ENCODE assay signal across 15 mouse cellular contexts in the genomic region with DNA sequence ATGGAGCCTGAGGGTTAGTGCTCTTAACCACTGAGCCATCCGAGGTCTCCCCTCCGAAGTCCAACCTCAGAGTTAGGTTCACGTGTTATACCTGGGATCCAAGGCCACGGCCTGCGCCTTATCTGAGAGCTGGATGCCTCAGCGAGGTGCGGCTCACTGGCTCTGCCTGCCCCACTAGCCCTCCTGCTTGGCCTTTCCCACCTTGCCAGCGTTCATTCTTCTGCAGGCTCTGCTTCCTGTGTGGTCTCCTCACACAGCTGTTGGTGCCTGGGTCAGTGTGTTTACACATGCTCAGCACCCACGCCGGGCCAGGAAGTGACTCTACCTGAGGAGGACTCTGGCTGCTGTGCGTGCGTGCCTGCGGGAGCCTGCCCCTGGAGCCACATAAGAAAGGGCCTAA. TPM values are rescaled to one million over a fixed set of nuclear protein-coding genes. Genes with fewer than 3 reads are reported as not detected.
DNase-seq lines count a peak whose midpoint lies in the region; ATAC-seq and TF ChIP-seq lines count a peak whose summit lies in the region.
"Had no signal": no experiment of that assay in that cellular context is flagged by ENCODE, and none has a peak within 500 bp of the region (broad histone marks: within the 10 kb centered on the region; RNA-seq: fewer than 3 reads in every experiment).

No protein-coding gene starts in this region.

- WGBS in heart, embryonic 10.5 days = 56% methylated on average over 13 of the region's 13 CpGs
- 26% methylated on average over 13 of the region's 13 CpGs for WGBS in intestine, embryonic 16.5 days
- 37% methylated on average over 13 of the region's 13 CpGs for WGBS in stomach, postnatal 0 days
- WGBS in cerebellum, adult 2 months = 89% methylated on average over 13 of the region's 13 CpGs
- WGBS in heart, embryonic 11.5 days (ENCODE audit: insufficient replicate concordance) = 56% methylated on average over 13 of the region's 13 CpGs

- H3K4me1 ChIP-seq in heart, embryonic 10.5 days = peaks cover 45% of the 10 kb centered on the region
- H3K4me1 ChIP-seq in intestine, embryonic 16.5 days (ENCODE audit: control insufficient read depth, insufficient read depth, low read length) = peaks cover 19% of the 10 kb centered on the region
- H3K4me1 ChIP-seq in stomach, postnatal 0 days (replicated peaks; ENCODE audit: control insufficient read depth, insufficient read depth) = peaks cover 5% of the 10 kb centered on the region; the same call in 1 of the 2 replicates
- peaks cover 20% of the 10 kb centered on the region for H3K4me1 ChIP-seq in cerebellum, adult 2 months (ENCODE audit: control insufficient read depth, insufficient read depth, low read length)
- peaks cover 20% of the 10 kb centered on the region for H3K4me1 ChIP-seq in heart, embryonic 11.5 days (ENCODE audit: control insufficient read depth, insufficient read depth, low read length)
- H3K4me1 ChIP-seq: forebrain, embryonic 15.5 days had no signal

- no peak overlapping the region for H3K4me3 ChIP-seq in heart, embryonic 10.5 days
- H3K4me3 ChIP-seq in intestine, embryonic 16.5 days (ENCODE audit: low read length) = no peak overlapping the region
- H3K4me3 ChIP-seq in stomach, postnatal 0 days (ENCODE audit: low read depth, low read length) = no peak overlapping the region
- no peak overlapping the region for H3K4me3 ChIP-seq in cerebellum, adult 2 months (replicated peaks; ENCODE audit: insufficient read depth, low read depth, low read length)
- no peak overlapping the region for H3K4me3 ChIP-seq in heart, embryonic 11.5 days (ENCODE audit: low read depth, low read length)
- H3K4me3 ChIP-seq: embryonic facial prominence, embryonic 13.5 days; forebrain, embryonic 15.5 days; heart, embryonic 15.5 days had no signal

- peaks cover 3% of the 10 kb centered on the region; the same call in 1 of the 2 replicates for H3K36me3 ChIP-seq in heart, embryonic 10.5 days
- H3K36me3 ChIP-seq in intestine, embryonic 16.5 days (ENCODE audit: control insufficient read depth, insufficient read depth, low read length) = no peaks in the 10 kb centered on the region
- no peaks in the 10 kb centered on the region for H3K36me3 ChIP-seq in stomach, postnatal 0 days (ENCODE audit: control insufficient read depth, insufficient read depth, low read length)
- no peaks in the 10 kb centered on the region for H3K36me3 ChIP-seq in heart, embryonic 11.5 days (ENCODE audit: control insufficient read depth, insufficient read depth, low read length)
- H3K36me3 ChIP-seq: forebrain, embryonic 15.5 days; heart, embryonic 15.5 days had no signal

- peak overlapping the region; percentile 2; the same call in 1 of the 2 replicates for H3K27ac ChIP-seq in heart, embryonic 10.5 days
- H3K27ac ChIP-seq in intestine, embryonic 16.5 days (ENCODE audit: low read length) = peak overlapping the region; percentile 83
- H3K27ac ChIP-seq in stomach, postnatal 0 days (replicated peaks) = peak overlapping the region; percentile 93
- H3K27ac ChIP-seq in cerebellum, adult 2 months (ENCODE audit: insufficient read depth, low read length) = no peak overlapping the region
- H3K27ac ChIP-seq in heart, embryonic 11.5 days (ENCODE audit: low read depth, low read length) = no peak overlapping the region
- H3K27ac ChIP-seq: embryonic facial prominence, embryonic 13.5 days; forebrain, embryonic 15.5 days; heart, embryonic 15.5 days had no signal

- no peak for TF ChIP-seq EP300 in stomach, postnatal 0 days (optimal IDR thresholded peaks at IDR 0.05)

- H3K9ac ChIP-seq in intestine, embryonic 16.5 days (ENCODE audit: low read depth, low read length) = peak overlapping the region; percentile 32; the same call in 1 of the 2 replicates
- H3K9ac ChIP-seq in stomach, postnatal 0 days (ENCODE audit: low read length) = no peak overlapping the region
- no peak overlapping the region for H3K9ac ChIP-seq in heart, embryonic 11.5 days (ENCODE audit: low read depth, low read length)
- H3K9ac ChIP-seq: embryonic facial prominence, embryonic 13.5 days; forebrain, embryonic 15.5 days; heart, embryonic 15.5 days had no signal

- H3K9me3 ChIP-seq in heart, embryonic 10.5 days = no peaks in the 10 kb centered on the region
- H3K9me3 ChIP-seq in intestine, embryonic 16.5 days (ENCODE audit: control insufficient read depth, low read length) = no peaks in the 10 kb centered on the region
- H3K9me3 ChIP-seq in stomach, postnatal 0 days (ENCODE audit: control insufficient read depth, low read length) = no peaks in the 10 kb centered on the region
- no peaks in the 10 kb centered on the region for H3K9me3 ChIP-seq in heart, embryonic 11.5 days (replicated peaks; ENCODE audit: control insufficient read depth, low read length)
- H3K9me3 ChIP-seq: embryonic facial prominence, embryonic 13.5 days; forebrain, embryonic 15.5 days; G1E; heart, embryonic 15.5 days had no signal

- intact Hi-C loops in heart, postnatal 10 days (cut with DNase I) = no loop called here

- peak; percentile 62 for ATAC-seq in intestine, embryonic 16.5 days
- peak; percentile 63 for ATAC-seq in stomach, postnatal 0 days (ENCODE audit: low FRiP score, low TSS enrichment)
- no peak for ATAC-seq in heart, embryonic 11.5 days (replicated peaks; ENCODE audit: insufficient number of reproducible peaks, low FRiP score, low TSS enrichment)
- ATAC-seq: forebrain, embryonic 15.5 days had no signal

- TF ChIP-seq CTCF in stomach, postnatal 0 days (IDR thresholded peaks at IDR 0.05; ENCODE audit: low read depth) = no peak
- TF ChIP-seq CTCF in cerebellum, adult 2 months (IDR thresholded peaks at IDR 0.05; ENCODE audit: borderline replicate concordance, insufficient read depth, low read depth, low read length) = no peak

- H3K27me3 ChIP-seq in heart, embryonic 10.5 days (ENCODE audit: insufficient read depth, poor library complexity, severe bottlenecking) = no peaks in the 10 kb centered on the region
- H3K27me3 ChIP-seq in intestine, embryonic 16.5 days (replicated peaks; ENCODE audit: control insufficient read depth, insufficient read depth, low read length) = no peaks in the 10 kb centered on the region
- no peaks in the 10 kb centered on the region for H3K27me3 ChIP-seq in stomach, postnatal 0 days (ENCODE audit: control insufficient read depth, insufficient read depth, low read length)
- no peaks in the 10 kb centered on the region for H3K27me3 ChIP-seq in cerebellum, adult 2 months (ENCODE audit: control insufficient read depth, insufficient read depth, low read length)
- H3K27me3 ChIP-seq in heart, embryonic 11.5 days (ENCODE audit: control insufficient read depth, insufficient read depth, low read length) = no peaks in the 10 kb centered on the region
- H3K27me3 ChIP-seq: embryonic facial prominence, embryonic 13.5 days; forebrain, embryonic 15.5 days; heart, embryonic 15.5 days had no signal

- no peak overlapping the region for H3K4me2 ChIP-seq in intestine, embryonic 16.5 days (ENCODE audit: low read depth, low read length)
- no peak overlapping the region for H3K4me2 ChIP-seq in stomach, postnatal 0 days (replicated peaks; ENCODE audit: low read depth)
- H3K4me2 ChIP-seq in heart, embryonic 11.5 days = no peak overlapping the region
- H3K4me2 ChIP-seq: embryonic facial prominence, embryonic 13.5 days; forebrain, embryonic 15.5 days; heart, embryonic 15.5 days had no signal

- no peak for TF ChIP-seq POLR2A in cerebellum, adult 2 months (IDR thresholded peaks at IDR 0.05; ENCODE audit: borderline replicate concordance, insufficient read depth, low read length)

- DNase-seq in heart, embryonic 10.5 days (ENCODE audit: low spot score) = no peak
- DNase-seq in heart, postnatal 10 days = no peak
- DNase-seq in 416B (ENCODE audit: low read depth) = peak; percentile 49
- DNase-seq in stomach, postnatal 0 days (ENCODE audit: low spot score) = peak; percentile 79
- DNase-seq in frontal cortex, postnatal 25 days (ENCODE audit: low spot score in 2 of 2) = no peak
- no peak for DNase-seq in cerebellum, adult 2 months
- DNase-seq: cerebellum, postnatal 25 days; gastrocnemius, postnatal 25 days; spleen, adult 18-20 months had no signal

RNA-seq across cellular contexts. Expression of a gene that starts 37.7 kb away (rescaled TPM):
- 0.87 and 1.2 TPM in 2 replicates for polyA plus RNA-seq in heart, embryonic 10.5 days (2016; fragmentation: Nextera tagmentation; extraction: Ambion mirVana)
- total RNA-seq in heart, postnatal 10 days (2021) = 10 to 100 TPM; 28.0 to 28.8 TPM
- 2.2 and 2.3 TPM in 2 replicates for polyA plus RNA-seq in intestine, embryonic 16.5 days (2015; fragmentation: Nextera tagmentation; extraction: Ambion mirVana)
- 3.1 and 3.4 TPM in 2 replicates for polyA plus RNA-seq in stomach, postnatal 0 days (2015; fragmentation: Nextera tagmentation; extraction: Ambion mirVana)
- polyA plus RNA-seq in cerebellum, adult 2 months (2012; rRNA removed) = 26.8 and 27.1 TPM in 2 replicates
- 1.8 and 2.0 TPM in 2 replicates for polyA plus RNA-seq in heart, embryonic 11.5 days (2014; fragmentation: Nextera tagmentation; extraction: Ambion mirVana)

RNA-seq across cellular contexts. Expression of a gene that starts 43.2 kb away (rescaled TPM):
- 25.8 and 30.6 TPM in 2 replicates for polyA plus RNA-seq in heart, embryonic 10.5 days (2016; fragmentation: Nextera tagmentation; extraction: Ambion mirVana)
- 10 to 100 TPM; 16.9 to 18.2 TPM for total RNA-seq in heart, postnatal 10 days (2021)
- 20.2 and 21.8 TPM in 2 replicates for polyA plus RNA-seq in intestine, embryonic 16.5 days (2015; fragmentation: Nextera tagmentation; extraction: Ambion mirVana)
- 19.2 and 20.4 TPM in 2 replicates for polyA plus RNA-seq in stomach, postnatal 0 days (2015; fragmentation: Nextera tagmentation; extraction: Ambion mirVana)
- polyA plus RNA-seq in cerebellum, adult 2 months (2012; rRNA removed) = 16.5 and 18.4 TPM in 2 replicates
- 15.3 and 17.3 TPM in 2 replicates for polyA plus RNA-seq in heart, embryonic 11.5 days (2014; fragmentation: Nextera tagmentation; extraction: Ambion mirVana)

RNA-seq across cellular contexts. Expression of a gene that starts 58.1 kb away (rescaled TPM):
- 345 and 365 TPM in 2 replicates for polyA plus RNA-seq in heart, embryonic 10.5 days (2016; fragmentation: Nextera tagmentation; extraction: Ambion mirVana)
- 100 to 1,000 TPM; 584 to 595 TPM for total RNA-seq in heart, postnatal 10 days (2021)
- 591 and 604 TPM in 2 replicates for polyA plus RNA-seq in intestine, embryonic 16.5 days (2015; fragmentation: Nextera tagmentation; extraction: Ambion mirVana)
- polyA plus RNA-seq in stomach, postnatal 0 days (2015; fragmentation: Nextera tagmentation; extraction: Ambion mirVana) = 491 and 514 TPM in 2 replicates
- 808 and 827 TPM in 2 replicates for polyA plus RNA-seq in cerebellum, adult 2 months (2012; rRNA removed)
- polyA plus RNA-seq in heart, embryonic 11.5 days (2014; fragmentation: Nextera tagmentation; extraction: Ambion mirVana) = 408 and 446 TPM in 2 replicates

Comparison
In these comparisons a context has a peak if more than half of its experiments do, and no peak if none do; other contexts are left out.
1. H3K27ac ChIP-seq: peak in heart, embryonic 10.5 days (single experiment), intestine, embryonic 16.5 days (single experiment) and stomach, postnatal 0 days (single experiment); none in cerebellum, adult 2 months (single experiment) and heart, embryonic 11.5 days (single experiment).
2. DNase-seq: peak in 416B (single experiment) and stomach, postnatal 0 days (single experiment); none in heart, embryonic 10.5 days (single experiment), heart, postnatal 10 days (0 of 2), frontal cortex, postnatal 25 days (0 of 2) and cerebellum, adult 2 months (0 of 2).